Mouse (Mus musculus) liver, embryonic 14.5 days (tissue): Measurements from ENCODE around the gene Atp8a2. TPM values are rescaled to one million over a fixed set of nuclear protein-coding genes. Genes with fewer than 3 reads are reported as not detected.

Experiments used
- ATAC-seq: fragments of 200-750 bp; cut with Nextera tagmentation; 2 replicates; pipeline ENCODE4 v1.8.0; 2017; ENCODE audit warnings: moderate number of reproducible peaks, mild to moderate bottlenecking, moderate library complexity; ENCODE audit not compliant: insufficient read depth
- DNase-seq, 3 experiments: peaks; one replicate each; pipeline ENCODE4 v3.0.0-alpha.2; 2012 to 2013; ENCODE audit warnings: low read depth in 3 of 3, low spot score in 3 of 3
- H3K27ac ChIP-seq: fragments of 300-500 bp; sonication (generic); 2 replicates; pipeline ENCODE4 v1.5.1; 2014; ENCODE audit warnings: moderate library complexity, mild to moderate bottlenecking, control low read depth, inconsistent platforms
- H3K27me3 ChIP-seq: fragments of 300-500 bp; sonication (generic); 2 replicates; pipeline ENCODE4 v1.6.1; 2014; ENCODE audit warnings: mild to moderate bottlenecking, low read length, moderate library complexity; ENCODE audit not compliant: control insufficient read depth, insufficient read depth
- H3K36me3 ChIP-seq: fragments of 300-500 bp; sonication (generic); replicated peaks from 2 replicates; pipeline ENCODE4 v1.6.1; 2014; ENCODE audit warnings: low read depth; ENCODE audit not compliant: control insufficient read depth, insufficient read depth
- H3K4me1 ChIP-seq, 2 experiments: fragments of 200-500 bp in 1 of 2; fragments of 300-500 bp in 1 of 2; sonication (generic) in 1 of 2; replicated peaks; 2 replicates each; pipeline ENCODE4 v1.6.1; 2012 to 2014; ENCODE audit warnings: antibody characterized with exemption in 1 of 2, inconsistent platforms in 1 of 2, low read length in 1 of 2; ENCODE audit not compliant: control insufficient read depth in 2 of 2, insufficient read depth in 2 of 2
- H3K4me2 ChIP-seq: fragments of 300-500 bp; sonication (generic); 2 replicates; pipeline ENCODE4 v1.6.1; 2014; ENCODE audit warnings: low read depth, mild to moderate bottlenecking, control low read depth, moderate library complexity
- H3K4me3 ChIP-seq, 2 experiments: fragments of 200-500 bp in 1 of 2; fragments of 300-500 bp in 1 of 2; sonication (generic) in 1 of 2; 2 replicates each; pipeline ENCODE4 v1.5.1; 2012 to 2014; ENCODE audit warnings: low read depth in 2 of 2, low read length in 2 of 2, mild to moderate bottlenecking in 2 of 2, control low read depth in 1 of 2, inconsistent platforms in 1 of 2, moderate library complexity in 1 of 2; ENCODE audit not compliant: insufficient read depth in 1 of 2
- H3K9ac ChIP-seq: fragments of 300-500 bp; sonication (generic); replicated peaks from 2 replicates; pipeline ENCODE4 v1.6.1; 2014; ENCODE audit warnings: mild to moderate bottlenecking, control low read depth, moderate library complexity
- H3K9me3 ChIP-seq: fragments of 300-500 bp; sonication (generic); 2 replicates; pipeline ENCODE4 v1.6.1; 2016; ENCODE audit warnings: low read length, mixed read lengths; ENCODE audit not compliant: control insufficient read depth
- CTCF ChIP-seq: IDR thresholded peaks from 2 replicates; pipeline ENCODE4 v1.5.1; 2016; ENCODE audit warnings: antibody characterized with exemption, low read depth, control low read depth
- EP300 ChIP-seq: IDR thresholded peaks from 2 replicates; pipeline ENCODE4 v1.6.1; 2016; ENCODE audit warnings: antibody characterized with exemption, low read depth
- WGBS: fragments of 180-500 bp; shearing (Covaris S2); extraction: QIAGEN DNeasy Blood & Tissue Kit; methylation state at CpG from one replicate; pipeline ENCODE4 v1.1.7; 2014; ENCODE audit not compliant: insufficient replicate concordance; 5-methylcytosine and 5-hydroxymethylcytosine counted together
- polyA plus RNA-seq, 2 experiments: library from polyadenylated mRNA; depleted of rRNA in 1 of 2; stranded (reverse) in 1 of 2; unstranded in 1 of 2; fragments of >200 nt; fragmentation: Nextera tagmentation in 1 of 2; extraction: Ambion mirVana in 1 of 2; gene quantifications; 2 replicates each; pipeline versions ENCODE4 v1.2.1 to v1.2.3; 2012 to 2014

Atp8a2 gene
- polyA plus RNA-seq, 2 experiments: 0.51 to 1.8 TPM

DNA sequence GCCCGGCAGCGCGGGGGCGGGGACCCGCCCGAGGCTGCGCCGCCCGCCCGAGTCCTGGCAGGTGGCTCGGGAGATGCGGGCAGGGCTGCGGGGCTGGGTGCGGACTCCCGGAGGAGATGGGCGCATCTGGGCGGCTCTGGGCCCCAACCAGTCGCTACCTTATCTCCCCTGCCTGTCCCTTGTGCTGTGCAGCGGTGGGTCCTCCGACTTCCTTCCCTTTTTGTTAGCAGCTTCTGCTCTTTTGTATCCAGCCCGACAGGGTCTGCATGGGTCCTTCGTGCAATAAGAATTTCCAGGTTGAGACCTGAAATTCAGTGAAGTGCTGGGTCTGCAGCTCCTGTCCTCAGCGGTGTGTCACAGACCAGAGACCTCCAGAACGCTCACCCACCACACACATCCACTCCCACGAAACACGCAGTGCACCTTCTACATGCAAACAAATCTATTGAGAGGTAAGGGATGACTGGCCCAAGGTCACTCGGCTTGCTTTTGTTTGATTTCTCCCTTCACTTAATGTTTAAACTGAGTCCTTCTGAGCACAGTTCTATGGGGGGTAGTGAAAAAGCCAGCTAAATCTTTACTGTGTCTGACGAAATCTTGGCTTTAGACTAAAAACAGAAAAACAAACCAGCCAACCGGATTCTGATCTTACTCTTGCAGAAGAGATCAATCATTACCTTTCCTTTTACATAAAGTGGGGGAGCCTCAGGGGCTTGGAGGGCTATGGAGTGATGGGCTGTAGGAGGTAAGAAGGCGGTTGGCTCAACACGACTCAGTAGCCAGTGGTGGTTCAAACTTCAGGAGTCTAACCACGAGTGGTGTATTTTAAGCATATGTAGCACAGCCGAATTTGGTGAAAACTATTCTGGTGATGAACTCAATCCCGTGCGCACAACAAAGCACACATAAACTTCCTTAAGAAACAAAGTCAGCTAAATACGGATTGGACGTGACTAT lies 19.1 kb downstream of the Atp8a2 start:
- Histone ChIP-seq H3K4me3 (peak overlapping the region; percentile 36 to 57), H3K4me1 (peaks cover 0 to 10% of the 10 kb centered on the region in 2 experiments; a peak in 3 of 4 replicates), H3K9ac (peak overlapping the region; percentile 37), H3K36me3 (no peaks in the 10 kb centered on the region), H3K9me3 (no peaks in the 10 kb centered on the region), H3K27ac (no peak overlapping the region), H3K4me2 (peak overlapping the region; percentile 68), H3K27me3 (peaks cover 21% of the 10 kb centered on the region)
- ATAC-seq: no peak; the same call in 1 of the 2 replicates
- TF ChIP-seq EP300: no peak
- no peak for TF ChIP-seq CTCF
- WGBS: 4% methylated on average over 37 of the region's 37 CpGs
- DNase-seq: peak in 1 of 3 experiments; percentile 2

DNA sequence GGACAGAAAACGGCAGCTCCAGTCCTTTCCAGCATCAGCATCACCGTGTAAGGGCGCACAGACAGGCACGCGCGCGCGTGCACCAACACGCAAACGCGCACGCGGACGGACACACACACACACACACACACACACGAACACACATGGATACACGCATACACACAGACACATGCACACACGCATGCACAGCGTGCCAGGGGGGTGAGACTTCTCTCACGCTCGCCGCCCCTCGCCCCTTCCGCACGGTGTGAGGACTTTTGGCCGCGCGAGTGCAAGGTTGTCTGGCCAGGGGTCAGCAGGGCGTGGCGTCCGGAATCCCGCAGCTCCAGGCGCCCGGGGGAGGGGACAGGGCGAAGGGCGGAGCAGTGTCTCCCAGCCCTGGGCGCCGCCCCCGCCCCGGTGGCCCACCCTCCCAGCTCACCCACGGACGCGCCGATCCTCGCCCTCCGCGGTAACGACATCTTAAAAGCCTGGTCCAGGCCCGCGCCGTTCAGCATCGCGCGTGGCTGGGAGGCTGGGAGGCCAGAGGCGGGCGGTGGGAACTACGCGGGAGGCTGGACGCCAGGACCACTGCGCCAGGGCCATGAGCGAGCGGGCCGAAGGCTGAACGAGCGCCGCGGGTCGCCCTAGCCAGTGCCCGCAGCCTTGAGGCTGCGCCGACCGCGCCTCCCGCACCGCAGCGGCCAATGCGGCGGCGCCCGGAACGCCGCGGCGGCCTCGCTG lies 19.9 kb downstream of the Atp8a2 start:
- Histone ChIP-seq H3K27ac (no peak overlapping the region), H3K4me3 (peak overlapping the region; percentile 36 to 57), H3K9me3 (no peaks in the 10 kb centered on the region), H3K36me3 (no peaks in the 10 kb centered on the region), H3K9ac (peak overlapping the region; percentile 37), H3K4me2 (peak overlapping the region; percentile 68), H3K4me1 (peaks cover 0 to 10% of the 10 kb centered on the region in 2 experiments; a peak in 2 of 4 replicates), H3K27me3 (peaks cover 21% of the 10 kb centered on the region)
- under 1% methylated on average over 76 of the region's 84 CpGs for WGBS
- no peak for TF ChIP-seq EP300
- TF ChIP-seq CTCF: no peak
- peak in 2 of 3 experiments; percentile 13 to 16 for DNase-seq
- peak; percentile 72 for ATAC-seq

DNA sequence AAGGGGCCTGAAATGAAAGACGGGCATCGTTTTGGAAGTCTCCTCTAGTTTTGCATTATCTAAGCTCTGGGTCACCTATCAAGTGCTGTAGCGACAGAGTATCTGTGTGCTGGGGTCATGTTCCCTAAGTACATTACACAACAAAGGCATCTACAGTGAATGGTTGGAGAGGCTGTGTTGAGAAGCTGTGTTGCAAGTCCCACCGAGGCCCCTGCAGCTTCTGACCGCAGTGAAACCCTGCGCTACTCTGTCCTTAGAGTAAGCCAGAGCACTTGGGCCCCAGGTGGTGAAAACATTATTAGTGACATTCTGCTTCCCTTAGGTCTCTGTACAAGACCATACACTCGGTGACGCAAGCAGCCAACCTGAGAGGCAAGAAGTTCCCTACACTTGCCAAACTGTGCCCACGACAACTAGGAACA lies 20.5 kb downstream of the Atp8a2 start:
- H3K9me3 ChIP-seq: no peaks in the 10 kb centered on the region
- ATAC-seq: peak; percentile 50
- no peak overlapping the region for H3K27ac ChIP-seq
- TF ChIP-seq CTCF: no peak
- TF ChIP-seq EP300: no peak
- H3K4me1 ChIP-seq: peaks cover 0 to 10% of the 10 kb centered on the region in 2 experiments; a peak in 2 of 4 replicates
- WGBS: 16% methylated on average over 9 of the region's 9 CpGs
- peak in 2 of 3 experiments; percentile 10 to 11 for DNase-seq
- H3K4me2 ChIP-seq: peak overlapping the region; percentile 68
- H3K4me3 ChIP-seq: peak overlapping the region; percentile 36 to 57
- H3K27me3 ChIP-seq: peaks cover 21% of the 10 kb centered on the region
- H3K9ac ChIP-seq: no peak overlapping the region
- H3K36me3 ChIP-seq: no peaks in the 10 kb centered on the region

DNA sequence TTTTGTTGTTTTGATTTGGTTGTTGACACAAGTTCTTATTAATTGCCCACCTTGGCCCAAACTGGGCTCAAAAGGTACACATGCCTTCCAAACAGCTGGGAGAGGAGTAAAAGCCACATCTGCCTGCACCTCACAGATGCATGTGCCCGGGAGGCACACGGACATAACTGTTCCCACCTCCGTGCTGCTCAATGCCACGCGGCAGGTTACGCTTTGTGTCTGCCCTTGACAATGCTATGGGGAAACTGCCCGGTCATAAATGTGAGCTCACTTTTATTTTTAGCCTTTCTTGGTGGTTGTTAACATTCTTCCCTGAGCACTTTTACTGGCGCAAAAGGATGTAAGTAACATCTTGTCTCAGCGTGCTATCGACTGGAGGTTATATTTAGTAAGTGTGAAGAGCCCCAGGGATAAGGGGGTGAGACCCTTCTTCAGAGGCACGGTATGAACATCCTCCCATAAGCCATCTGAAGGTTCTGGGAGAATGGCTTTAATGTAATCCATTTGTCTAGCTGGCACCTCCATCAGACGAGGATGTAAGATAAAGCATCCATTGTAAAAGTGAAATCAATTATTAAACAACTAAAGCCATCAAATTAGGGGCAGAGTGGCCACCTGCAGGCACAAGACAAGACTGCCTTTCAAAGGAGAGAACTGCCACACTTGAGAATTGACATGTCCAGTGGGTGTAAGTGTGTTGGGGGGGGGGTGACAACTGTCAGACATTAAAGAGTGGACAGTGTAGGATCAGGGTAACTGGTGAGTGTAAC lies 24.5 kb downstream of the Atp8a2 start:
- Histone ChIP-seq H3K36me3 (no peaks in the 10 kb centered on the region), H3K9ac (no peak overlapping the region), H3K27ac (no peak overlapping the region), H3K9me3 (no peaks in the 10 kb centered on the region), H3K27me3 (peaks cover 13% of the 10 kb centered on the region), H3K4me2 (no peak overlapping the region), H3K4me3 (no peak overlapping the region), H3K4me1 (no peaks in the 10 kb centered on the region)
- DNase-seq (no peak), ATAC-seq (no peak)
- WGBS: 57% methylated on average over 12 of the region's 12 CpGs
- TF ChIP-seq EP300 (no peak), CTCF (no peak)
